Mouse (Mus musculus): Measurements from ENCODE around the gene Tas2r115. TPM values are rescaled to one million over a fixed set of nuclear protein-coding genes. Genes with fewer than 3 reads are reported as not detected.

Tas2r115 gene
- total and polyA plus RNA-seq, 3 experiments, result not detected

Other genes with a start within 250 kb of the Tas2r115 start
- not detected in 2 replicates for gene Prh1, start 168.2 kb downstream of the Tas2r115 start, total RNA-seq (2012; rRNA removed)
- not detected in 2 replicates for gene Prh1, start 168.2 kb downstream of the Tas2r115 start, total RNA-seq (2014; rRNA removed)
- not detected in 2 replicates for gene Prh1, start 168.2 kb downstream of the Tas2r115 start, polyA plus RNA-seq (2012; ENCODE audit: insufficient read length, low read depth)
- gene Prp2, start 142.1 kb downstream of the Tas2r115 start, total RNA-seq (2012; rRNA removed), result not detected in 2 replicates
- gene Prp2, start 142.1 kb downstream of the Tas2r115 start, total RNA-seq (2014; rRNA removed), result not detected in 2 replicates
- not detected in 2 replicates for gene Prp2, start 142.1 kb downstream of the Tas2r115 start, polyA plus RNA-seq (2012; ENCODE audit: insufficient read length, low read depth)
- not detected in 2 replicates for gene A630073D07Rik, start 86.5 kb downstream of the Tas2r115 start, total RNA-seq (2012; rRNA removed)
- gene A630073D07Rik, start 86.5 kb downstream of the Tas2r115 start, total RNA-seq (2014; rRNA removed), result not detected in 2 replicates
- not detected in 2 replicates for gene A630073D07Rik, start 86.5 kb downstream of the Tas2r115 start, polyA plus RNA-seq (2012; ENCODE audit: insufficient read length, low read depth)
- not detected in 2 replicates for gene Tas2r120, start 81.1 kb downstream of the Tas2r115 start, total RNA-seq (2012; rRNA removed)
- gene Tas2r120, start 81.1 kb downstream of the Tas2r115 start, total RNA-seq (2014; rRNA removed), result not detected in 2 replicates
- gene Tas2r120, start 81.1 kb downstream of the Tas2r115 start, polyA plus RNA-seq (2012; ENCODE audit: insufficient read length, low read depth), result not detected in 2 replicates
- gene Tas2r121, start 37.0 kb downstream of the Tas2r115 start, total RNA-seq (2012; rRNA removed), result not detected in 2 replicates
- not detected in 2 replicates for gene Tas2r121, start 37.0 kb downstream of the Tas2r115 start, total RNA-seq (2014; rRNA removed)
- not detected in 2 replicates for gene Tas2r121, start 37.0 kb downstream of the Tas2r115 start, polyA plus RNA-seq (2012; ENCODE audit: insufficient read length, low read depth)
- not detected in 2 replicates for gene Tas2r122, start 26.1 kb downstream of the Tas2r115 start, total RNA-seq (2012; rRNA removed)
- not detected in 2 replicates for gene Tas2r122, start 26.1 kb downstream of the Tas2r115 start, total RNA-seq (2014; rRNA removed)
- not detected in 2 replicates for gene Tas2r122, start 26.1 kb downstream of the Tas2r115 start, polyA plus RNA-seq (2012; ENCODE audit: insufficient read length, low read depth)
- gene Tas2r124, start 16.7 kb upstream of the Tas2r115 start, total RNA-seq (2012; rRNA removed), result not detected in 2 replicates
- not detected in 2 replicates for gene Tas2r124, start 16.7 kb upstream of the Tas2r115 start, total RNA-seq (2014; rRNA removed)
- gene Tas2r124, start 16.7 kb upstream of the Tas2r115 start, polyA plus RNA-seq (2012; ENCODE audit: insufficient read length, low read depth), result not detected in 2 replicates
- gene Tas2r102, start 24.1 kb upstream of the Tas2r115 start, total RNA-seq (2012; rRNA removed), result not detected in 2 replicates
- not detected in 2 replicates for gene Tas2r102, start 24.1 kb upstream of the Tas2r115 start, total RNA-seq (2014; rRNA removed)
- not detected in 2 replicates for gene Tas2r102, start 24.1 kb upstream of the Tas2r115 start, polyA plus RNA-seq (2012; ENCODE audit: insufficient read length, low read depth)
- gene Tas2r136, start 40.1 kb upstream of the Tas2r115 start, total RNA-seq (2012; rRNA removed), result not detected in 2 replicates
- not detected in 2 replicates for gene Tas2r136, start 40.1 kb upstream of the Tas2r115 start, total RNA-seq (2014; rRNA removed)
- not detected in 2 replicates for gene Tas2r136, start 40.1 kb upstream of the Tas2r115 start, polyA plus RNA-seq (2012; ENCODE audit: insufficient read length, low read depth)
- gene Tas2r117, start 64.8 kb upstream of the Tas2r115 start, total RNA-seq (2012; rRNA removed), result not detected in 2 replicates
- not detected in 2 replicates for gene Tas2r117, start 64.8 kb upstream of the Tas2r115 start, total RNA-seq (2014; rRNA removed)
- not detected in 2 replicates for gene Tas2r117, start 64.8 kb upstream of the Tas2r115 start, polyA plus RNA-seq (2012; ENCODE audit: insufficient read length, low read depth)
- not detected in 2 replicates for gene Tas2r123, start 109.1 kb upstream of the Tas2r115 start, total RNA-seq (2012; rRNA removed)
- gene Tas2r123, start 109.1 kb upstream of the Tas2r115 start, total RNA-seq (2014; rRNA removed), result not detected in 2 replicates
- gene Tas2r123, start 109.1 kb upstream of the Tas2r115 start, polyA plus RNA-seq (2012; ENCODE audit: insufficient read length, low read depth), result not detected in 2 replicates
- not detected in 2 replicates for gene Tas2r116, start 117.4 kb upstream of the Tas2r115 start, total RNA-seq (2012; rRNA removed)
- gene Tas2r116, start 117.4 kb upstream of the Tas2r115 start, total RNA-seq (2014; rRNA removed), result not detected in 2 replicates
- not detected in 2 replicates for gene Tas2r116, start 117.4 kb upstream of the Tas2r115 start, polyA plus RNA-seq (2012; ENCODE audit: insufficient read length, low read depth)
- not detected in 2 replicates for gene Tas2r110, start 130.0 kb upstream of the Tas2r115 start, total RNA-seq (2012; rRNA removed)
- not detected in 2 replicates for gene Tas2r110, start 130.0 kb upstream of the Tas2r115 start, total RNA-seq (2014; rRNA removed)
- not detected in 2 replicates for gene Tas2r110, start 130.0 kb upstream of the Tas2r115 start, polyA plus RNA-seq (2012; ENCODE audit: insufficient read length, low read depth)
- gene Tas2r113, start 155.0 kb upstream of the Tas2r115 start, total RNA-seq (2012; rRNA removed), result not detected in 2 replicates
- gene Tas2r113, start 155.0 kb upstream of the Tas2r115 start, total RNA-seq (2014; rRNA removed), result not detected in 2 replicates
- not detected in 2 replicates for gene Tas2r113, start 155.0 kb upstream of the Tas2r115 start, polyA plus RNA-seq (2012; ENCODE audit: insufficient read length, low read depth)
- not detected in 2 replicates for gene Tas2r125, start 171.6 kb upstream of the Tas2r115 start, total RNA-seq (2012; rRNA removed)
- gene Tas2r125, start 171.6 kb upstream of the Tas2r115 start, total RNA-seq (2014; rRNA removed), result not detected in 2 replicates
- not detected in 2 replicates for gene Tas2r125, start 171.6 kb upstream of the Tas2r115 start, polyA plus RNA-seq (2012; ENCODE audit: insufficient read length, low read depth)
- not detected in 2 replicates for gene Tas2r129, start 213.1 kb upstream of the Tas2r115 start, total RNA-seq (2012; rRNA removed)
- not detected in 2 replicates for gene Tas2r129, start 213.1 kb upstream of the Tas2r115 start, total RNA-seq (2014; rRNA removed)
- not detected in 2 replicates for gene Tas2r129, start 213.1 kb upstream of the Tas2r115 start, polyA plus RNA-seq (2012; ENCODE audit: insufficient read length, low read depth)
- not detected in 2 replicates for gene Tas2r131, start 219.9 kb upstream of the Tas2r115 start, total RNA-seq (2012; rRNA removed)
- gene Tas2r131, start 219.9 kb upstream of the Tas2r115 start, total RNA-seq (2014; rRNA removed), result not detected in 2 replicates
- not detected in 2 replicates for gene Tas2r131, start 219.9 kb upstream of the Tas2r115 start, polyA plus RNA-seq (2012; ENCODE audit: insufficient read length, low read depth)
- not detected in 2 replicates for gene Tas2r109, start 242.9 kb upstream of the Tas2r115 start, total RNA-seq (2012; rRNA removed)
- not detected in 2 replicates for gene Tas2r109, start 242.9 kb upstream of the Tas2r115 start, total RNA-seq (2014; rRNA removed)
- gene Tas2r109, start 242.9 kb upstream of the Tas2r115 start, polyA plus RNA-seq (2012; ENCODE audit: insufficient read length, low read depth), result not detected in 2 replicates

Measured in CH12.LX (cell line).